Mouse (Mus musculus): ENCODE results near the gene Pard3.

The Pard3 gene

DNA sequence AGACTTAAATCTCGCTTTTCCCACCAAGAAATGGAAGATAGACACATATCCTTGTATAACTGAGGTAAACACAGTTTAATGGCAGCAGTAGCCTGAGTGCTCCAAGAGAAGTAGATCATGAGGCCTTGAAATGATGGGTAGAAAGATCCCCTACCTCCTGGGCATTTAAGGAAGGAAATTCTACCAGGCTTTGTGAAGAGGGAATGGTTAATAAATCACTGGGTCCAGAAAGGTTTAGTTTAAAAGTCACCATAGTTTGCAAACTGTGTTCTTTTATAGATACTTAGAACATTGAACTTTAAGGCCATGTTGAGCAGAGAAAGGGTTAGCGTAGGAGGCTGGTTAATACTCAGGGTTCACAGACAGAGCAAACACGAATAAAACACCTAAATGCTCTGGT is 187.8 kb downstream of the Pard3 start:
- DNase-seq, result no peak

GRCm38 (mm10) chr8:127251985-127252384 is 188.3 kb downstream of the Pard3 start:
- no peak for DNase-seq

- DNase-seq, result no peak
Measured at GRCm38 (mm10) chr8:127254625-127255024, 190.9 kb downstream of the Pard3 start.

DNA sequence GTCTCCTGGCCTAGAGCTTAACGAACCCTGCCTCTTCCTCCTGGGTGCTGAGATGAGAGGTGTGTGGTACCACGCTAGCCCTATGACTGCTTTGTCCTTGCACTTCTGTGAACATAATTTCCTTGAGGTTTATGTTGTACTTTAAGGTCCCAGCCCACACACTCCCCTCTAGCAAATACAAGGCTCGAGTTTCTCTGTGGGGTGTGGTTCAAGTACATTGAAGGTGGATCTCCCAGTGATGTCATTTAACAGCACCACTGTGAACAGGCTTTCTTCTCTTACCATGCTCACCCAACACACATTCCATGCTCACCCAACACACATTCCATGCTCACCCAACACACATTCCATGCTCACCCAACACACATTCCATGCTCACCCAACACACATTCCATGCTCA is 193.4 kb downstream of the Pard3 start:
- no peak for DNase-seq

DNA sequence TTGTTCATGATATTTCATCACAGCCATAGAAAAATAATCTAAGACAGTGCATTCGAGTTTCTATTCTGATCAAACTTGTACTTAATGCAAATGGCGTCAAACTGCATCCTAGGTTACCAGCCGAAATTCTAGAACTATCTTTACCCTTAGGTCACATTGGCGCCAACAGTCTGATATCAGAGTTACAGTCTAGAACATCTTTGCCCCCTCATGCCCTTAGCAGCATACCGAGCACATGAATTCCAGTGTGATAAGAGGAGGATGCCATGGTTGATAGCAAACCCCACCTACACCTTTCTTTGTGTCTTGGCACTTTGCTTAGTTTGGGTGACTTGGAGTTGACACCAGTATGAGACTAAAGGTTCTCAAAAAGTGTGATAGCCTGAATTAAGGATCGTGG is 197.4 kb downstream of the Pard3 start:
- DNase-seq, result no peak

- DNase-seq, result no peak
Measured at GRCm38 (mm10) chr8:127262026-127262425, 198.3 kb downstream of the Pard3 start.

DNA sequence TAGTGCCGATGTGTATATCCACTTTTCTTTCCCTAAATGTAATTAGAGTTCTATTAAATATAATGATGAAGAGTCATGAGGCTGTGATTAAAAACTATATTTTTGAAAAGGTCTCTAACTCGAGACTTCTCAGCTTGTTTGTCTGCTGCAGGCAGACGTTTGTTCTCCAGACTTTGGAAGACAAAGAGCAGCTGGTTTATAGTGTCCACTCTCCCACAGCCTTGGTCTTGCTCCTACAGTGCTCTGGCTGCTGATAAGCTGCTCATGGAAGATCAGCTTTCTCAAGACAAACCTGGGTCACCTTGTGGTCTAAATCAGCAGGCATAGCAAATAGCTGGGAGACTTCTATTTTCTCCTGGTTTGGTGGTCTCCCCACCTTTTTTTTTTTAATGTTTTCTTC is 198.7 kb downstream of the Pard3 start:
- DNase-seq, result no peak

DNA sequence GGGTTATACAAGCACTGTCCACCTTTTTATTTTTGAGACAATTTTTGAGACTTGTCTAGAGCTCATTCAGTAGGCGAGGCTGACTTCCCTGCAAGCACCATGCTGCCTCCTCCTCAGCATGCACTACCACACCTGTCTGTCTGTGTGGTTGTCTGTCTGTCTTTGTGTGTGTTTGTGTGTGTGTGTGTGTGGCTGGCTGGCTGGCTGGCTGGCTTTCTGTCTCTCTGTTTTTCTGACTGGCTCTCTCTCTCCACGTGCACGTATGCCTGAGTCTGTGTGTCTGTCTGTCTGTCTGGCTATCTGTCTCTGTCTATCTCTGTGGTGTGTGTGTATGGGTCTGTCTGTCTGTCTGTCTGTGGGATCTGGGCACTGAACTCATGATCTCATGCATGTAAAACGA is 199.2 kb downstream of the Pard3 start:
- DNase-seq, result no peak

- no peak for DNase-seq
Measured at GRCm38 (mm10) chr8:127263457-127263856, 199.8 kb downstream of the Pard3 start.

DNA sequence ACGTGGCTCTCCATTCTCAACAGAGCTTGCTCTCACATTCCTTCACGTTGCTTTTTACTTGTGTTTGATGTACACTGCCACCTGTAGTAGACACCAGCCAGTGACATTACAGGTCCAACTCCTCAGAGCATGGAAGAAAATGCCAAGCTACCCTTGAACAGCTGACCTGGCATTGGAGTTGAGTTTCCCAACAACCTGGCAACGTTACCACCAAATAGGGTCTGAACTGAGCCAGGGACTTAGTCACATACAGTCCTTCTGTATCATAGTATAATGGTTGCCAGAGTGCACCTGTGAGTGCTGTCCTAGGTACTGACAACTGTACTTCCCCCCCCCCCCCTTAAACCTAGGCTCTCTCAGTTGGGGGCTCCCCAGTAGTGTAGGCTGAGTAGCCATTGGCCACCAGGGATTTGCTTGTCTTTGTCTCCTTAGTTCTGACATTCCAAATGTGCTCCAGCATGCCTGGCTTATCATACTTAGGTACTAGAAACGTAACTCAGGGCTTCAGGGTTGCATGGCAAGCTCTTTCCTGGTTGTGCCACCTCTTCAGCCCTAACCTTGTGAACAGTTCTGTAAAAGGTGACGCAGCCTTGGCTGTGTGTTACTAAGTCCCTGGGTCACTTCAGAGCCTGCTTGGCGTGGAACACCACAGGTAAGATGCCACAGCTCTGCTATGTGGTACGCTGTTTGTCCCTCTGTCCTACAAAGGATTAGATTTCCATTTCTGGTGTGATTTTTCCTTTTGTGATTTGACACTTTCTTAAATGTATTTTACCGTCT is 201.2 kb downstream of the Pard3 start:
- no peak for DNase-seq

- DNase-seq, result no peak
Measured at GRCm38 (mm10) chr8:127266777-127267176, 203.1 kb downstream of the Pard3 start.

GRCm38 (mm10) chr8:127268239-127269024 is 204.7 kb downstream of the Pard3 start:
- DNase-seq, result no peak

GRCm38 (mm10) chr8:127269082-127269747 is 205.5 kb downstream of the Pard3 start:
- no peak for DNase-seq

- no peak for DNase-seq
Measured at GRCm38 (mm10) chr8:127271186-127271585, 207.5 kb downstream of the Pard3 start.

DNA sequence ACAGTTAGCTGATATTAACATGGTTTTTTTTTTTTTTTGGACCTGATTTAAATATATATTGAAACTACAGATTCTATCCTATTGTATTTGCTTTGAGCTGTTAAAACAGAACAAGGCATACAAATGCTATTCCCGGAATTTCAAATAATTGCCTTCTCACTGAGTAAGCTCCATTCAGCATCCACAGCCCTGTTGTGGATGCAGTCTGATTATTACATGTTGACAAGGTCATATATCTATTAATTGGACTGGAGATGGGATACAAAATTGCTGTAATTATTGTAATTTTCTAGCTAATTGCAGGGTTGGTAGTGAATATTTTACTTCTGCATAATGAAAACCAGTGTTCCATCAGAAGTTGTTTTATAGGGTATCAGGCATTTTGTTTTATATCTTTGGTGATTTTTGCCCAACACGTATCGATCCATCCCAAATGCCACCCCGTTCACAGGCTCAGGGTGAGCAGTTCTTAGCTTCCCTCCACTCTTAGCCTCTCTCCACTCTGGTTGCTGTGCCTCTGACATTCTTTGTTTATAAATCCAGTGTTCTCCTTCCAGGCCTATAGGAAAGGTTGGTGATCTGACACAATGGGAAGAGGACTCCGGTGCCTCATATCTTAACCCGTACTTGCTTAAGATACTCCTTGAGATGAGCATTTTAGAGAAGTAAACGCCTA is 216.7 kb downstream of the Pard3 start:
- DNase-seq, result no peak

DNA sequence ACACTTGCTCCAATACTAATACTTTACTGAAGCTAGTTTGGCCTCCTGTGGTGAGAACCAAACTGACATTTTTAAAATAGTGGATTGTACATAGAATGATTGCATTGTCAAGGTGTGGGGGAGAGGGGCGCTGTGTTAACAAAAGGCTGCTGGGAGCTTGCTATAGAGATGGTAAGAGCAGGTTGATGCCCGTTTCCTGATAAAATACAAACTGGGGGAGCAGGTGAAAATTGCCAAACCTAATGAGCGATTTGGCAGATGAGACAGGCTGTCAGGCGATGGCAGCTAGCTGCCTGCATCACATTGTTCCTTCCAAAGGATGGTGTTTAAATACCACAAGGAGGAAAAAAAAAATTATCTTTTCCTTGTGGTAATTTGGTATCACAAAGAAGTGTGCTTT is 217.3 kb downstream of the Pard3 start:
- no peak for DNase-seq

DNA sequence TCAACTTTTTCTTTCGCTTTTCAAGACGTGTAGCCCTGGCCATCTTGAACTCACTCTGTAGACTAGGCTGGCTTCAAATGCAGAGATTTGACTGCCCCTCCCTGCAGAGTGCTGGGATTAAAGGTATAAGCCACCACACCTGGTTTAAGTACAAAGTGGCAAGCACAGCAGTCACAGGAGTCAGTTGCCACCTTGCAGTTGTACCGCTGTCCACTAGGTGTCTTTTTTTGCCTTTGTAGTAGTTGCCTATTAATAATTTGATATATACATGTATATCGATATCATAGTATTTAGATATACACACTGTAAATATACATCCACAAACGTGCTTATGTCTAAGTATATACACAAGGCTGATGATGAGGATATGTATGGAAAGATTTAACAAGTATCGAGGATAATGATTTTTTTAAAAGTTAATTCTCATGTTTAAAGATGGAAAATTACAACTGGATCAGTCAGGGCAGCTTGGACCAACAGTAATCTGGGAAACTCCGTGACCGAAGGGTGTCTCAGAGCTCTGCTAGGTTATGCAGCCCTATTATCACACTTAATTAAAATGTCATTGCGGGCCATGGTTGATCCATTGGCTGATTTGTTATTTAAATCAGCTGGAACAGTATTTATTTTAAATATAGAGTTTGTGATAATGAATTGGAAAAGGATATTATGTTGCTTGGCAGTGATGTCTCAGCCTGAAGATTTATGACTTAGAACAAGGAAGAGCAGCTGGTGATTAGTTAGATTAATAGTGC is 220.9 kb downstream of the Pard3 start:
- DNase-seq, result no peak

DNA sequence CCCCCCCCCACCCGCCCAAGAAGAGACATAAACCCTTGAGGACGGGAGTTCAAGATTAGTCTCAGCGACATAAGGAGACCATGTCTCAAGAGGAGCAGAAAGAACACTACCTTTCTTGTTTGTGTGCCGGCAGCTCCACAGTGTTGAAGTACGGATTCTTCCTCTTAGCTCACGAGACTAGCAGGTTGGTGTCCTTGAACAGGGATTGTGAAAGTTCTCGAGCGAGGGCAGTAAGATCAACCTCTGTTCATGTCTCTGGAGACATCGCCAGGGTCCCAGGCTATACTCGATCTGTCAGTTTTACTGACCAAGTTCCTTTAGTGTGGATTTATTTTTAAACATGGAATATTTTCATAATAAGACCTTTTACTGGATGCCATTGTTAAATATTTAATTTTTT is 224.1 kb downstream of the Pard3 start:
- no peak for DNase-seq

DNA sequence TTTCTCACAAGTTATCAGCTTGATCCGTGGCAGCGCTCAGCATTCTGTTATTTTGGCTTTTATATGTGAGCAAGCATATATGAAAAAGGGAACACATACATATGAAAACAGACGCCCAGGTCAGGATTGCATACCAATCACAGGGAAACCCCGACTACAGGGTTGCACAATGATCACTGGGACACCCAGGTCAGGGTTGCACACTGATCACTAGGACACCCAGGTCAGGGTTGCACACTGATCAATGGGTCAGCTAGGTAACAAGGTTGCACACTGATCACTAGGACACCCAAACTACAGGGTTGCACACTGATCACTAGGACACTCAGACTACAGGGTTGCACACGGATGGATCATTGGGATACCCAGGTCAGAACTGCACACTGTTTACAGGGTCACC is 228.6 kb downstream of the Pard3 start:
- no peak for DNase-seq

DNA sequence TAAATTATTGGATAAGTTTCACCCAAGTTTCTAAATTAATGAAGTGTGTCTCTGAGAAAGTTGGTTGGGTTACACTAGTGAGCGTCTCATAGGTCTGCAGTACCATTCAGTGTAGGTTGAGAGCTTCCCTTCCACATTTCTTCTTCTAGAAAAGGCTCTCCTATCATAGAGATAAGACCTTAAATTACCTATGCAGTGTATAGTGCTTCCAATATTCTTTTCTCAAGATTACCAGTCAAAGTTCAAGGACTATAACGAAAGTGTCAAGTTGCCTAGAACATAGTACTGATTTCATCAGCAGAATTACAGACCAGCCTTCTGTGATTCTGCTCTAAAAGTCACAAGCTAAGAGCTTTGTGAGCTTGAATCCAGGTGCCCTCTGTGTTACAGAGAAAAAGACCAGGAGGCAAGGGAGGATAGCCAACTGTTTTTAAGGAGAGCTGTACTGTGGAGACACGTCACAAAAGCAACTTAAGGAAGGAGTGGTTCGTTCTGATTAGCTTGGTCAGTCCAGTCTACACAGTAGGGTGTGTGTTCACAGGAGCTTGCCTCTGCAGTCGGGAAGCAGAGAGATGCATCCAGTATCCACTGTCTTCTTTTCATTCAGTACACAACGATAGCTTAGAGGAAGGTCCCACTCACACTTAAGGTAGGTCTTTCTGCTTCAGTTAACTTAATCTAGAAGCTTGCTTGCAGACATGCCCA is 229.5 kb downstream of the Pard3 start:
- no peak for DNase-seq

DNA sequence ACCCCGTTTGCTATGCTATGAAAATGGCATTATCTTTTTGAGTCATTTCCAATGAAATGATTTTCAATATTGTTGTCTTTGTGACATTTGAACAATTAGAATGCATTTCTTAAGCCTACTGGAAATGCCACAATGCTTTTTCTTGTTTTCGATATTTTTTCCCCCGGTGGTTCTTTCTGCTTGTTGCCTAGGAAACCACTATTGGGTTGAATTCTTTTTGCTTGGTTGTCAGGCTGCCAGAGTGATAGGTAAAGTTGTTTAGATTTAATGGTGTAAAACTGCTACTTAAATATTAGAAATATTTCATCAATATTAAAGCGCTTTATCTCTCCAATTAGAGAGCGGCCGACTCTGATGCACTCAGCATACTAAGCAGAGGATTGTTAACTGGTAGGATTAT is 230.4 kb downstream of the Pard3 start:
- no peak for DNase-seq

- peak; percentile 92 for DNase-seq
Measured at GRCm38 (mm10) chr8:127295848-127296247, 232.2 kb downstream of the Pard3 start.
